Mouse (Mus musculus): ENCODE measurements around the gene BC048562.

Gene BC048562

DNA sequence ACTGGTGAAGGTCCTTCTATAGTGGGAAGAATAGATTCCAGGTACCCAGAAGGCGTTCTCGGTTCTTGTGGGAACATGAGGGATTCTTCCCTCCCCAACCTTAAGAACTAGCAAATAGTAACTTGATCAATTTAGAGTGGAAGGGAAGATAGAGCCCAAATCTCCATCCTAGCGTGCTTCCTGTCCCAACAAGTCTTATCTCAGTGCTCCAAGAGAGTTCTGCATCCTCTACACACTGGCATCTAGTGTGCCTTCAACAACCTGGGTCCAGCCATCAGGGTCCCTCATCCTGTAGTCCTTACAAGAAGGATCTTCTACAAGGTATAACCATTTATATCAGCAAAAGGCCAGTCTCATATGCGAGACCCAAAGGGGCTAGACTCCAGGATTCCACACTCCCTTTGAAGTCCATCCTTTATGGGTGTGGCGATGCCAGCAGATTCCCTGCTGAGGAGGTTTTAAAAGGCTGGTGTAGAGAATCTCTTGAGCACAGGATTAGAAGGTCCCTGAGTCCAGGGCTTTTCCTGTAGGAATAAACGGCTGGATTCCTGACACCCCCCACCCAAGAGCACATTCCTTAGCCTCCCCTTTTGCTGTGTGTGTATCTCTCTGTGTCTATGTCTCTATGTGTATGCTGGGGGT lies 15.4 kb downstream of the BC048562 start:
- no peak for DNase-seq

DNA sequence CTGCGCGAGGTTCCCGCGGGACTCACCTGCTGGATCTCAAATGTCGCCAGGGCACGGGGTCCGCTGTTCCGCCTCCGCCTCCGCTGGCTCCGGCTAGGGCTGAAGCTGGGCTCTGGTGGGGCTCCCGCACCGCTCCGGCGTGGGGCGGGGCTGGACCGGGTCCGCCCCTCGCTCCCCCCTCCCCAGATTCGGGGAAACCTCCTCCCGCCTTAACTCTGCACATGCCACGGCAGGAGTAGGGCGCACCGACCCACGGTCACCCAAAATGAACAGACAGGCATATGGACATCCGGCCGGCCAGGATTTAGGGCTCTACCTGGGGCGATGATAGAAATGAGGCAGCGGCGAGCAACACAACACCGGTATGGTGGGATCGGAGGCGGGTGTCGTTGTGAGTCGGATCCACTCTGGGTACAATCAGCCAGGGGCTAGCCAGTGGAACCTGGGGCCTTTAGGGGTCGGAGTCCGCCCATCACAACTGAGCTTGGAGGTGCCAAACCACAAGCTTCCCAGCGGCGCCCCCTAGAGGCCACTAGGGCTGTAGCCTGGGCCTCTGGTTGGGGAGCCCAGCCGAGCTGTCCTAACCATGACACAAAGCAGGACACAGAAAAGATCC lies 16.1 kb downstream of the BC048562 start:
- DNase-seq: peak; percentile 97 to 98

DNA sequence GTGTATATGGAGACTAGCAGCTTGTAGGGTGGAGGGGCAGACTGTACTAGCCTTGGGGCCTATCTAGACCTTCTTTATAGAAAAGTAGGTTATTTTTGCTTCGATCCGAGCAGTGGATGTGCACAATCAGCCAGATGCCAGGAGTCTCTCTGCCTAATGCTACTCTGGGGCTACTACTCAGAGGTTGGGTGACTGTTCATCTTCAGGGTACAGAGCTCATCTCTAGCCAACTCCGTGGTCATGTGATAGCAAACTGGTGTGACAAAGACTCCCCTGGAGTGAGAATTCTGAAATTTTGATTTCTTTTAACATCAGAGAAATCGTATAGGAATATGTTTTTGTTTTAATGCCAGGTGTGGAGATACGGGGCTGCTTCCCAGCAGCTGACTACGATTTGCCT lies 16.6 kb downstream of the BC048562 start:
- no peak for DNase-seq

DNA sequence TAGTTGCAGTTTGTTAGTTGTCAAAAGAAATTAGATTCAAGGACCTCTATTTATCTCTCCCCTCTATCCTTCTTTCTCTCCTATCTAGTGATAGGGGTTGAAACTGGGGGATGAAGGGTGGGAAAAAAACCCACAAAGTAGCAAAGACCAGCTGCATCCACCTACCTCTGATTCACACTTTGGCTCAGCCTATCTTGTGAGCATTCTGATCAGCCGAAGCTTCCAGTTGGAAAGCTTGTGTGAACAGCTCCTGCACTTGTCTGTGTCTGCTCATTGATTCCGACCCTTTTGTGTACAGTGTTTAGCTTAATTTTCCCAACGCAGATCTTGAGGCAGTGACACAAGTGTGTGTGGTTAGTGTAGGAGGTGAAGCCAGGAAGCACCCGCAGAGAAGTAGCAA lies 17.2 kb downstream of the BC048562 start:
- no peak for DNase-seq

DNA sequence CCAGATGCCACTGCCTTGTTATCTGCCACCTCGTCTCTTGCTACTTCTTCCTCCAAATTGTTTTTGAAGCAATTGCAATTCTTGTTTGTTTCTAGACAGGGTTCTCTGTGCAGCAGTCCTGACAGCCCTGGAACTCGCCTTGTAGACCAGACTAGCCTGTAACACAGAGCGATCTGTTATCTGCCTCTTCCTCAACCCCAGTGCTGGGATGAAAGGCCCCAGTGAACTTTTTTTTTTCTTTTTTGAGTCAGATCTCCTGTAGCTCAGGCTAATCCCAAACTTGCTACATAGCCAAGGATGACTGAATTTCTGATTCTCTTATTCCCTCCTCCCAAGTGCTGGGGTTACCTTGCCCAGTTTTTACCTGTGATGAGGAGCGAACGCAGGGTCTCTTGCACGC lies 18.1 kb downstream of the BC048562 start:
- no peak for DNase-seq

- no peak for DNase-seq
These were observed 19.7 kb downstream of the BC048562 start for GRCm38 (mm10) chr9:108455747-108456571.

DNA sequence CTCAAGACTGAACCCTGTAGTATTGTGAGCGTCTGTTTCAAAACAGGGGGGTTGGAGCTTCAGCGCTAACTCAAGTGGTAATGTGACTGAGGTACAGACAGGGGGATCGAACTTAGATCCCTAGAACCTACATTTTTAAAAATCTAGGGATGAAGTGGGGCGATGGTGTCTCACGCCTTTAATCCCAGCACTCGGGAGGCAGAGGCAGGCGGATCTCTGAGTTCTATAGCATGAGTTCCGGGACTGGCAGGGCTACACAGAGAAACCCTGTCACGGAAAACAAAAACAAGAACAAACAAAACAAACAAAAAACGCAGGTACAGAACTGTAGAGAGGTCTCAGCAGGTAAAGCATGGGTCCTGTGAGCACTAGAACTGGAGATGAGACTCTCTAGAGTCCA lies 20.7 kb downstream of the BC048562 start:
- no peak for DNase-seq

DNA sequence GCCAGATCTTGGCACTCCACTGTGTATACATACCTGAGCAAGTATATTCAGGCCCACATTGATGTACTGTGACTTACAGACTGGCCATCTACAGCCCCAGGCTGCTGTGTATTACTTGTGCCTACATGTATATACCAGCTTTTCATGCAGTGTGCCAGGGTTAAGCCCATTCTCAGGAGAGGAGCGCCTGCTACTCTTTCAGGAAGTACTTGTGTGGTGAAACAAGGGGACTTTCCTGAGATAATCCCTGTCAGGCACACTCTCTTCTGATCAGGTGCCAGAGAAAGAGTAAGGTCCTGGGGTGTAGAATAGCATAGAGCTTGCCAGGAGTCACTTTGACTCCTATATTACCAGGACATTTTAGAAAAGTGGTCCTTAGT lies 23.6 kb downstream of the BC048562 start:
- DNase-seq: no peak

- DNase-seq: peak; percentile 96 to 97
These were observed 24.3 kb downstream of the BC048562 start, which contains the start of gene Ccdc71 for GRCm38 (mm10) chr9:108460319-108461178. Gene Ccdc71, plus strand, starts transcription at chr9:108460527.

DNA sequence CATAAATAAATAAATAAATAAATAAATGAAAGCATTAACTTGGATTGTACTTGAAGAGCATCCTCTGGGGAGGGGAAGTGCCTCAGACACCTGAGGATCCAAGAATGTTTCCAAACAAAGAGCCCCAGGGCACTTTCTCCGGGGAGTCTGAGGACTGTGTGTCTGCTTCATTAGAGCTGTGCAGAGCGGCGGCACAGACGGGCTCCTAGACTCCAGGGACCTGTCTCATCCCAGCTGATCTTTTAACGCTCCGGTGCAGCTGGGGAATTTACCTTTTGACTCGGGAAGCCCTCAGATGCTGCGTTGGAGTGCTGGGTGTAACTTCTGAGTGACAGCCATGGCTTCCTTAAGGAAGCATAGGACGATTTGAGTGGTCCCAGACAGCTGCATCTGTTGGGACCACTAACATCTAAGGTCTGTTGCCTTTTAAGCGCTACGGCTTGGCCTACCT lies 24.9 kb downstream of the BC048562 start, which contains the start of gene Klhdc8b:
Gene Klhdc8b, minus strand, starts transcription at position 401 of the 451 bp plus-strand sequence.
- DNase-seq: peak in 1 of 2 experiments; percentile 28

GRCm38 (mm10) chr9:108461675-108462074 lies 25.4 kb downstream of the BC048562 start:
- no peak for DNase-seq

DNA sequence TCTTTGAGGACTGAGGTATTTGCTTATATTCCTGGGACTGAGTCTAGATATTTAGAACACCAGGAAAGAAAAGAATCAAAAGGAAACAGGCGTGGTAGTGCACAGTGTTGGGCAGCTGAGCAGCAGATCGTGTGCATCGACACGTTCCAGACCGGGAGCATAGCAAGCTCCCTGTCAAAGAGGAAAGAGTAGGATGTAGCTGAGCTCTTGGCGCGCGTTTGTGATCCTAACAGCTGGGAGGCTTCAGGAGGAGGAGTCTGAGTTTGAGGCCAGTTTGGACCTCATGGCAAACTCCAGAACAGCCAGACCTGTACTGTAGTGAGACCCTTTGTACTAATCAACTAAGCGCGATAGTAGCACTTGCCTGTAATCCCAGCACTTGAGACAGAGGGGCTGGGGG lies 25.9 kb downstream of the BC048562 start:
- no peak for DNase-seq

DNA sequence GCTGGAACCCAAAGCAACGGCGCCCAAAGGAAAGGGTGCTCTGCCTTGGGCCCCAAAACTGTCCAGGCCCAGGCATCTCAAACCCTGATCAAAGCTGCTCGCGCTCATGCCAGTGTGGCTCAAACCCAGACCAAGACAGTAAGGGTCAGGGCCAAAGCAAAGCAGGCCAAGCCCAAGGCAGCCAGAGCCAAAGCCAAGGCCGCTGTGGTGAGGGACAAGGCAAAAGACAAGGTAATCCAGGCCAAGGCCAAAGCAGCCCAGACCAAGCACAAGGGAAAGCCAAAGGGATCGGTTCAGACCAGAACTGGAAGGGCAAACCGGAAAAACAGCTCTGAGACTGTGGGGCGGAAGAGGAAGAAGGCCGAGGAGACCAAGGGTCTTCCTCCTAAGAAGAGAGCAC lies 27.4 kb downstream of the BC048562 start:
- DNase-seq: peak in 1 of 2 experiments; percentile 3

DNA sequence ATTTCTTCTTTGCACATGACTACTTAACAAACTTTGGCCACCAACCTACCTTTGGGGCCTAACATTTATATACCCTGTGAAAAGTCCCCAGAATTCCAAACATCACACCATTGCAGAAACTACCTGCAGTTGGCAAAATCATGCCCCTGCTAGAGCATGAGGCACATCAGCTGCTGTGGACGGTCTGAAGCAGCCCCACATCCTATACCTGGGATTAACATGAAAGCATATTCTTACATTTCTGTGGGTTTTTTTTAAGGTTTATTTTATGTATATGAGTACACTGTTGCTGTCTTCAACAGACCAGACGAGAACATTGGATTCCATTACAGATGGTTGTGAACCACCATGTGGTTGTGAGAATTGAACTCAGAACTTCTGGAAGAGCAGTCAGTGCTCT lies 29.9 kb downstream of the BC048562 start:
- DNase-seq: no peak

- DNase-seq: no peak
These were observed 33.1 kb downstream of the BC048562 start for GRCm38 (mm10) chr9:108469430-108469829.

DNA sequence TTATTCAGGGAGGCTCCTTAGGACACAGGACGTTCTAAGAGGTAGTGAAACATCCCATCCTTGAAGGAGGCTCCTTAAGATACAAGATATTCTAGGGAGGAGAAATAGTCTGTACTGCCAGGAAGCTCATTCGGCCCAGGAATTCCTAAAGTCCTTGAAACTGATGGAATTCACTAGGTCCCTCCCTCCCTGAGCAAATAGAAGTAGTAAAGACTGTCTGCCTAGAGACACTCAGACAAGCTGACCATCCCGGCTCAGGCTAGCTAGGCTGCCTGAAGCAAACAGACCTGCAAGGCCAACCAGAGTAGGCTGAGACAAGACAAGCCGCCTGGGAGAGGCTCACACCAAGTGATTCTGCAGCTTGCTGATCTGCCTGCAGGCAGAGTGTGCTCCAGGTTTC lies 33.6 kb downstream of the BC048562 start:
- no peak for DNase-seq

- DNase-seq: no peak
These were observed 38.2 kb downstream of the BC048562 start for GRCm38 (mm10) chr9:108474528-108474927.

DNA sequence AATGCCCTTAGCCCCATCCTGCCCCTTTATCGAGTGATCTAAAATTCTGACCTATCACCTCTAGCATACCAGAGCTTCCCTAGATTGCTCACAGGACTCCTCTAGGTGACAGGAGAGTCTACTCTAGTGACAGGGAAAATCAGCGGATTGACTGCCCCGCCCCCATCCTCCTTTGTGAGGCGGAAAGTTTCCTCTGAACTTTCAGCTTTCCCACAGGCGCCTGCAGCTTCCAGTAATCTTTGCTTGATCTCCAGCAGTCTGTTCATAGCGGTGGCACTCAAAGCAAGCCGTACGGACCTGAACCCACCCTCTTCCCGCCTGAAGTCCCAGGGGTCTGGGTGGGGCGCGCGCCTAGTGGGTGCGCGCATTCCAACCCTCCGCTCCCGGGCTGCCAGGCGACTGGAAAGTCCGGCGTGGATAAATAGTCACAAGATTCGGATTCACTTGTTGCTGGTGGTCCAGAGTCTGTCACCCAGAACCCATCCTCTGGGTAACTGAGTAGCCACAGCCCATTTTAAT lies 42.4 kb downstream of the BC048562 start:
- DNase-seq: peak; percentile 41 to 61

DNA sequence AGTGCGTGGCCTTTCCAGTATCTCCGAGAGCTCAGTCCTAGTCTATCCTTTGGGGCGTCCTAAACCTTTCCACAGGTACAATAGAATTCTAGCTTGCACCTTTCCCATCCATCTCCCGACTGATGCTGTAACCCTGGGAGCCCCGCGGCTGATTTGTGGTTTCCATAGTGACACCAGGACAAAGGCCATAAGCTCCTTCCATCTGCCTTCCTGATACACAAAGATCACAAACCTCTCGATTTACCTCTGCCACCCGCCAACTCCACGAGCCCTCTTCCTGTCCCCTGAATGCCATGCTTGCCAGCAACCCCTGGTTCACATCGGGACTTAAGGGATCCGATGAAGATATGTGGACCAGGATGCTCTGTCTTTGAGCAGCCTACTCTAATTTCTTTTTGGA lies 43.0 kb downstream of the BC048562 start:
- DNase-seq: no peak

DNA sequence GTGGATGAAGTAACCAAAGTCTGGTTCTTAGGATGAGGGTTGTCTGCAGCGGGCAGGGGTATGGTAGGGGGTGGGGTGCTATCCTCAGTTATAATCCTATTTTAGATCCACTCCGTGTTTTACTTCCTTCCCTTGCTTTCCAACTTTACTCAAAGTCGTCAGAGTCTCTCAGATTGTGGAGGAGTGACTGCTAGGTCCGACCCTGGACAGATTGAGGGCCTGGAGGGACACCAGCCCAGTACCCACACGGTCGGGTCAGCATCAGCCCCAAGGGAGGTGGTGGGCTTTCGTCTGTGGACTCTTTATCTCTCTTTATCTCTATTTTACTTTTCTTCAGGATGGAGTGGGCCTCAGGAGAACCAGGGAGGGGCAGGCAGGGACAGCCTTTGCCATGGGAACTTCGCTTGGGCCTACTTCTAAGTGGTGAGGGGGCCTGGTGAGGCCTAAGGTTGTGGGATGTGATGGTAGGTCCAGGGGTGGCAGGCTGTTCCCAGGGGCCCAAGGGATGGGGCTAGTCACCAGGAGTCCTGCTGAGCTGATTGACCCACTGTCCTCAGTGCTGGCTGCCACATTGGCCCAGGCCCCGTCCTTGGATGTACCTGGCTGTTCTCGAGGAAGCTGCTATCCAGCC lies 43.6 kb downstream of the BC048562 start, which contains the start of gene Lamb2:
Gene Lamb2, plus strand, starts transcription at position 16 of the 631 bp plus-strand sequence.
- no peak for DNase-seq

- DNase-seq: no peak
These were observed 44.7 kb downstream of the BC048562 start for GRCm38 (mm10) chr9:108480813-108481519.
